Mouse (Mus musculus): ENCODE measurements at regions not wholly inside any gene's neighbourhood (a gene's known extent, or its start where the extent isn't known, plus 50 kb on each side); places are given as distances from the start of the nearest gene placed in this dataset.

DNA sequence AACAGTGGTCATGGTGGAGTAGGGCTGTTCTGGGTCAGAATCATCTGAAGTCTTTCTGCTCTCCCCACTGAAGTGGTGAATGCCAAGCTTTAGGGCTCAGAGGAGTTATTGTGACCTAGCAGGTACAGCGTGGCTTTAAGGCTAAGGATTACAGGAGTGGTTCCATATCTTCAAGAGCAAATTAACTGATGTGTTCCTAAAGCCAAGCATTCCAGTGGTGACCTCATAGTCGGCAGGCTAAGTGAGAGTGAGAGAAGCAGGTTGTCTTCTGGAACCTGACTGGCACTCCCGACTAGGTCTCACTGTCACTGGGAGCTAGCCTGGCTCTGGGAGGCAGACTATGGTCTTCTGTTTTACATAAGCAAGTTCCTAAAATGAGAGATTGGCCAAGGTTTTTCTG, 116.3 kb downstream of the Snx18 start:
- no peaks in the 10 kb centered on the region for H3K9me3 ChIP-seq
- H3K27me3 ChIP-seq: no peaks in the 10 kb centered on the region
- peaks cover 3% of the 10 kb centered on the region; the same call in 1 of the 2 replicates for H3K4me1 ChIP-seq (replicated peaks)
- no peak overlapping the region for H3K4me3 ChIP-seq (replicated peaks)
- no peak overlapping the region for H3K9ac ChIP-seq (replicated peaks)
- ATAC-seq (ENCODE audit: insufficient number of reproducible peaks, insufficient read depth, low FRiP score, low TSS enrichment, low read depth): no peak
- no peak overlapping the region for H3K27ac ChIP-seq
- no peaks in the 10 kb centered on the region for H3K36me3 ChIP-seq
- WGBS: 75% methylated on average over 3 of the region's 3 CpGs
- no peak overlapping the region for H3K4me2 ChIP-seq

- Histone ChIP-seq H3K4me1 (replicated peaks) (peaks cover 3% of the 10 kb centered on the region; the same call in 1 of the 2 replicates), H3K36me3 (no peaks in the 10 kb centered on the region), H3K9me3 (no peaks in the 10 kb centered on the region), H3K4me2 (no peak overlapping the region), H3K9ac (replicated peaks) (no peak overlapping the region), H3K27me3 (no peaks in the 10 kb centered on the region), H3K4me3 (replicated peaks) (no peak overlapping the region), H3K27ac (no peak overlapping the region)
- no peak for ATAC-seq (ENCODE audit: insufficient number of reproducible peaks, insufficient read depth, low FRiP score, low TSS enrichment, low read depth)
- whole genome bisulfite sequencing: 79% methylated on average over 3 of the region's 3 CpGs
These were observed 117.9 kb downstream of the Snx18 start for GRCm38 (mm10) chr13:113500373-113500990.

GRCm38 (mm10) chr13:113499079-113499710, 119.2 kb downstream of the Snx18 start:
- Histone ChIP-seq H3K27me3 (no peaks in the 10 kb centered on the region), H3K36me3 (no peaks in the 10 kb centered on the region), H3K4me1 (replicated peaks) (peaks cover 3% of the 10 kb centered on the region; the same call in 1 of the 2 replicates), H3K27ac (no peak overlapping the region), H3K9me3 (no peaks in the 10 kb centered on the region), H3K9ac (replicated peaks) (no peak overlapping the region), H3K4me3 (replicated peaks) (no peak overlapping the region), H3K4me2 (no peak overlapping the region)
- WGBS: 73% methylated on average over 6 of the region's 6 CpGs
- no peak for ATAC-seq (ENCODE audit: insufficient number of reproducible peaks, insufficient read depth, low FRiP score, low TSS enrichment, low read depth)

- no peaks in the 10 kb centered on the region for H3K36me3 ChIP-seq
- no peaks in the 10 kb centered on the region for H3K27me3 ChIP-seq
- 76% methylated on average over 5 of the region's 5 CpGs for WGBS
- H3K9ac ChIP-seq (replicated peaks): no peak overlapping the region
- no peak overlapping the region for H3K4me3 ChIP-seq (replicated peaks)
- ATAC-seq (ENCODE audit: insufficient number of reproducible peaks, insufficient read depth, low FRiP score, low TSS enrichment, low read depth): no peak
- H3K27ac ChIP-seq: no peak overlapping the region
- no peak overlapping the region for H3K4me2 ChIP-seq
- H3K4me1 ChIP-seq (replicated peaks): no peaks in the 10 kb centered on the region
- no peaks in the 10 kb centered on the region for H3K9me3 ChIP-seq
These were observed 122.6 kb downstream of the Snx18 start for GRCm38 (mm10) chr13:113495595-113496285.

- no peak for ATAC-seq (ENCODE audit: insufficient number of reproducible peaks, insufficient read depth, low FRiP score, low TSS enrichment, low read depth)
- Histone ChIP-seq H3K4me2 (no peak overlapping the region), H3K36me3 (no peaks in the 10 kb centered on the region), H3K4me3 (replicated peaks) (no peak overlapping the region), H3K27me3 (no peaks in the 10 kb centered on the region), H3K9ac (replicated peaks) (no peak overlapping the region), H3K9me3 (no peaks in the 10 kb centered on the region), H3K27ac (no peak overlapping the region), H3K4me1 (replicated peaks) (no peaks in the 10 kb centered on the region)
- WGBS: 89% methylated on average over 3 of the region's 3 CpGs
These were observed 123.2 kb downstream of the Snx18 start for GRCm38 (mm10) chr13:113495136-113495535.

- no peaks in the 10 kb centered on the region for H3K27me3 ChIP-seq
- no peak overlapping the region for H3K4me2 ChIP-seq
- no peaks in the 10 kb centered on the region for H3K9me3 ChIP-seq
- no peak for ATAC-seq (ENCODE audit: insufficient number of reproducible peaks, insufficient read depth, low FRiP score, low TSS enrichment, low read depth)
- no peak overlapping the region for H3K4me3 ChIP-seq (replicated peaks)
- no peak overlapping the region for H3K27ac ChIP-seq
- WGBS: 79% methylated on average over 5 of the region's 5 CpGs
- H3K36me3 ChIP-seq: no peaks in the 10 kb centered on the region
- H3K4me1 ChIP-seq (replicated peaks): no peaks in the 10 kb centered on the region
- H3K9ac ChIP-seq (replicated peaks): no peak overlapping the region
These were observed 123.7 kb downstream of the Snx18 start for GRCm38 (mm10) chr13:113494688-113495087.

GRCm38 (mm10) chr13:113489951-113490822, 128.2 kb downstream of the Snx18 start:
- H3K9me3 ChIP-seq: no peaks in the 10 kb centered on the region
- H3K4me2 ChIP-seq: no peak overlapping the region
- no peak overlapping the region for H3K4me3 ChIP-seq (replicated peaks)
- no peak for ATAC-seq (ENCODE audit: insufficient number of reproducible peaks, insufficient read depth, low FRiP score, low TSS enrichment, low read depth)
- H3K9ac ChIP-seq (replicated peaks): no peak overlapping the region
- no peak overlapping the region for H3K27ac ChIP-seq
- 83% methylated on average over 6 of the region's 6 CpGs for WGBS
- H3K27me3 ChIP-seq: no peaks in the 10 kb centered on the region
- no peaks in the 10 kb centered on the region for H3K36me3 ChIP-seq
- no peaks in the 10 kb centered on the region for H3K4me1 ChIP-seq (replicated peaks)

DNA sequence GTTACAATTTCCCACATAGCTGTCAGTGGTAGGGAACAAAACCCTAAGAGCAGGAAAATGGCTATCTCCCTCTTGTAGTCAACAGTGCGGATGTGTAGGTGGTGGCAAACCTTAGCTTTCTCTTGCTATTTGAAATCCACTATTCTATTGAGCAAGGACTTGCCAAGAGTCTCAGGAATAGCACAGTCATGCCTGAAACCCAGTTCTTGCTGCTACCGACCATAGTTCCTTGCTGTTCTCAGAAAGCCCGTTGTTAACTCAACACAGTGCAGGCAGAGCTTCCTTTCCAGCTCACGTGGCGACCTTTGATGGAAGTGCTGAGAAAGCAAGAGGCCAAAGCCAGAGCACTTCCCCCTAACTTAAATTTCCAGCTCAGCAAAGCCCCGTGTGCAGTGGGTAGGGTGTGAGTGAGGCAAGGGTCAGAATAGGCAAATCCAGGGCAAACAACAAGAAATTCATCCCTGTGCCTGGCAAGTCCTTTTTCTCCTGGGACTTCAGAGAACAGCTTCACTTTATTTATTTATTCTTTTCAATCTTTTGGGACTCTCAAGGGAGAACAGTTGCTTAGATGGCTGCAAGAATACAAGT, 131.9 kb downstream of the Snx18 start:
- H3K4me3 ChIP-seq (replicated peaks): no peak overlapping the region
- H3K9me3 ChIP-seq: no peaks in the 10 kb centered on the region
- no peak overlapping the region for H3K27ac ChIP-seq
- H3K27me3 ChIP-seq: no peaks in the 10 kb centered on the region
- WGBS: 74% methylated on average over 6 of the region's 6 CpGs
- H3K36me3 ChIP-seq: no peaks in the 10 kb centered on the region
- no peak overlapping the region for H3K9ac ChIP-seq (replicated peaks)
- no peak for ATAC-seq (ENCODE audit: insufficient number of reproducible peaks, insufficient read depth, low FRiP score, low TSS enrichment, low read depth)
- H3K4me2 ChIP-seq: no peak overlapping the region
- H3K4me1 ChIP-seq (replicated peaks): no peaks in the 10 kb centered on the region

DNA sequence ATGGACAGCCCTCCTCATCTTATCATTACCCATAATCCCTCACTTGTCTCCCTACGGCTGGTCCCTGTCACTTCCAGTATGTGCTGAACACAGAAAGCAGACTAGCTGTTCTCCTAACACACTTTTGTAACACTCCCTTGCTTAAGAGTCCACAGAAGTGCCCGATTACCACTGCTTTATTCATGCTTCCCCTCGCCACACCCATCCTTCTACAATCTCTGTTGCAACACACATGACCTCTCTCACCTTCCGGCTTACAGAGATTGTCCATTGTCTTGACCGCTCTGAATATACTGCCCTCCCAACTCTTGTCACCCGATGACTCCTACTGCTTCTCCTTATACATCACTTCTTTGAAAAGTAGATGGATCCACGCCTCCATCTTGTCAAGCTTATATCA, 132.9 kb downstream of the Snx18 start:
- no peaks in the 10 kb centered on the region for H3K4me1 ChIP-seq (replicated peaks)

DNA sequence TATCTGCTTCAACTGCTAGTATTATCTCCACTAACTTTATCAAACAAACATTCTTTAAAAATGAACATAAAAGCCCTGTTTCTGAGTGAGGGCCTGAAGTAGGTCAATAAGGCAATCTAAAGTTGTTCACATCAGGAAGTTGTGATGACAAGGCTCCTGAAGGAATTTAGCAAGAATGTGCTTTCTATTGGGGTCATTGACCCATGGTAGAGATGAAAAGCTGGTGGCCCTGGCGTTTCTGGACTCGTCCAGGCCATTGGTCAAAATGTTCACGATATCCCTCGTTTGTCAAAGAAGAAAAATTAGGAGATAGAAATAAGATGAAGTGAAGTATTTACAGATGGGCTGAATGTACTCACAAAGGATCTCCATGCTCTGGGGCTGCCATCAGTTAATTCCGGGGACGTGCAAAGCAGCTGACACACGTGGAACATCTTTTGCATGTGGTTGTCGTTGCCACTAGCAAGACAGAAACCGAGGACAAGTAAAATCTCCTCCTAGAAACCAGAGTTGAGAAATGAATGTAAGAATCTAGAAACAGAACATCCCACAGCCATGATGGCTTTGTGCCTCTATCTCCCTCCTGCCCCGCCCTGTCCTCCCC, 134.1 kb downstream of the Snx18 start:
- 46% methylated on average over 10 of the region's 10 CpGs for whole genome bisulfite sequencing
- Histone ChIP-seq H3K36me3 (no peaks in the 10 kb centered on the region), H3K27ac (no peak overlapping the region), H3K4me1 (replicated peaks) (no peaks in the 10 kb centered on the region), H3K27me3 (no peaks in the 10 kb centered on the region), H3K4me2 (no peak overlapping the region), H3K9ac (replicated peaks) (no peak overlapping the region), H3K4me3 (replicated peaks) (no peak overlapping the region), H3K9me3 (no peaks in the 10 kb centered on the region)
- ATAC-seq (ENCODE audit: insufficient number of reproducible peaks, insufficient read depth, low FRiP score, low TSS enrichment, low read depth): no peak

More for the DNA sequence above, 132.9 kb downstream of the Snx18 start:
- Histone ChIP-seq H3K9me3 (no peaks in the 10 kb centered on the region), H3K4me3 (replicated peaks) (no peak overlapping the region), H3K36me3 (no peaks in the 10 kb centered on the region), H3K27ac (no peak overlapping the region), H3K4me2 (no peak overlapping the region), H3K9ac (replicated peaks) (no peak overlapping the region), H3K27me3 (no peaks in the 10 kb centered on the region)
- WGBS: 89% methylated on average over 7 of the region's 7 CpGs
- ATAC-seq (ENCODE audit: insufficient number of reproducible peaks, insufficient read depth, low FRiP score, low TSS enrichment, low read depth): no peak
